In genomic region chr1:155784343-155785205, GRCm38 (mm10) we compare ENCODE assay signal across 9 mouse cellular contexts. TPM values are rescaled to one million over a fixed set of nuclear protein-coding genes. Genes with fewer than 3 reads are reported as not detected.
A peak's percentile ranks its signal among the peaks of the same experiment; 100 is the strongest.
DNase-seq lines count a peak whose midpoint lies in the region; ATAC-seq and TF ChIP-seq lines count a peak whose summit lies in the region.
"Had no signal": no experiment of that assay in that cellular context is flagged by ENCODE, and none has a peak within 500 bp of the region (broad histone marks: within the 10 kb centered on the region; RNA-seq: fewer than 3 reads in every experiment).

No protein-coding gene starts in this region.

- TF ChIP-seq POLR2A in small intestine, adult 2 months (IDR thresholded peaks at IDR 0.05; ENCODE audit: low read depth, low read length): no peak

- H3K27me3 ChIP-seq in midbrain, embryonic 14.5 days (ENCODE audit: control insufficient read depth, insufficient read depth, low read length): peaks cover 14% of the 10 kb centered on the region; the same call in 1 of the 2 replicates
- H3K27me3 ChIP-seq in small intestine, adult 2 months (ENCODE audit: control insufficient read depth, insufficient read depth, low read length): no peaks in the 10 kb centered on the region
- H3K27me3 ChIP-seq: limb, embryonic 12.5 days had no signal

- H3K9ac ChIP-seq in midbrain, embryonic 14.5 days (replicated peaks; ENCODE audit: low read length): no peak overlapping the region; the same call in 1 of the 2 replicates
- H3K9ac ChIP-seq: limb, embryonic 12.5 days had no signal

- H3K36me3 ChIP-seq in midbrain, embryonic 14.5 days (ENCODE audit: control insufficient read depth, insufficient read depth, low read length): peaks cover 42% of the 10 kb centered on the region
- H3K36me3 ChIP-seq in small intestine, adult 2 months (ENCODE audit: control insufficient read depth, insufficient read depth, low read length): peaks cover 37% of the 10 kb centered on the region

- no peak for ATAC-seq in midbrain, embryonic 14.5 days (ENCODE audit: low FRiP score, low TSS enrichment)

- peak; percentile 91 for DNase-seq in heart, adult 11 months
- no peak for DNase-seq in heart, postnatal 25 days (ENCODE audit: low spot score)
- DNase-seq in cerebellum, adult 18-20 months: peak; percentile 64 to 66
- DNase-seq in gastrocnemius, adult 2 months: peak; percentile 69
- DNase-seq in hindlimb bud, embryonic 11.5 days (ENCODE audit: extremely low spot score, low read depth, low spot score): peak; percentile 33
- DNase-seq in left cerebral cortex, postnatal 4 days: peak; percentile 73
- peak; percentile 81 for DNase-seq in midbrain, embryonic 14.5 days

- intact Hi-C loops in heart, postnatal 25 days (cut with DNase I): loop anchor here (1.0 kb wide), 1 partner anchor 208 kb away; no protein-coding TSS in a partner anchor
- intact Hi-C loops in gastrocnemius, adult 2 months (cut with DNase I): loop anchor here (1.0 kb wide), 1 partner anchor 209 kb away; no protein-coding TSS in a partner anchor
- intact Hi-C loops in left cerebral cortex, postnatal 4 days (cut with DNase I): loop anchor here (2.0 kb wide), 1 partner anchor 210 kb away; no protein-coding TSS in a partner anchor

- 35% methylated on average over 19 of the region's 19 CpGs for WGBS in midbrain, embryonic 14.5 days
- 54% methylated on average over 19 of the region's 19 CpGs for WGBS in small intestine, adult 2 months

- H3K27ac ChIP-seq in gastrocnemius, adult 2 months: no peak overlapping the region
- H3K27ac ChIP-seq in midbrain, embryonic 14.5 days (replicated peaks; ENCODE audit: low read depth, low read length): no peak overlapping the region
- H3K27ac ChIP-seq in small intestine, adult 2 months (ENCODE audit: insufficient read depth, low read depth, low read length): no peak overlapping the region
- H3K27ac ChIP-seq: limb, embryonic 12.5 days had no signal

- H3K9me3 ChIP-seq in midbrain, embryonic 14.5 days (ENCODE audit: control insufficient read depth, low read length): no peaks in the 10 kb centered on the region
- H3K9me3 ChIP-seq: limb, embryonic 12.5 days had no signal

- no peak overlapping the region for H3K4me2 ChIP-seq in midbrain, embryonic 14.5 days (ENCODE audit: low read length)
- H3K4me2 ChIP-seq: limb, embryonic 12.5 days had no signal

- H3K4me3 ChIP-seq in gastrocnemius, adult 2 months: no peak overlapping the region
- H3K4me3 ChIP-seq in midbrain, embryonic 14.5 days (replicated peaks; ENCODE audit: low read depth, low read length): no peak overlapping the region
- H3K4me3 ChIP-seq in small intestine, adult 2 months (ENCODE audit: low read depth, low read length): no peak overlapping the region
- H3K4me3 ChIP-seq: limb, embryonic 12.5 days had no signal

- TF ChIP-seq CTCF in gastrocnemius, adult 2 months (IDR thresholded peaks at IDR 0.05): peak; percentile 69
- peak; percentile 74 for TF ChIP-seq CTCF in small intestine, adult 2 months (IDR thresholded peaks at IDR 0.05; ENCODE audit: extremely low read depth, insufficient read length, insufficient replicate concordance, low read depth, low read length)

- no peaks in the 10 kb centered on the region for H3K4me1 ChIP-seq in midbrain, embryonic 14.5 days (ENCODE audit: control insufficient read depth, insufficient read depth, low read length)
- no peaks in the 10 kb centered on the region for H3K4me1 ChIP-seq in small intestine, adult 2 months (ENCODE audit: control insufficient read depth, insufficient read depth, insufficient read length, low read length)

RNA-seq across cellular contexts. Expression of gene Qsox1, which starts 28.1 kb away (rescaled TPM):
- total RNA-seq in heart, postnatal 25 days (2021): 10 to 100 TPM; 35.3 to 41.5 TPM
- 10 to 100 TPM; 21.7 to 22.0 TPM for total RNA-seq in gastrocnemius, adult 2 months (2021)
- 10 to 100 TPM; 34.2 to 35.0 TPM for total RNA-seq in left cerebral cortex, postnatal 4 days (2021)
- 7.6 and 11.5 TPM in 2 replicates for polyA plus RNA-seq in midbrain, embryonic 14.5 days (2014; fragmentation: Nextera tagmentation; extraction: Ambion mirVana)
- 77.8 and 120 TPM in 2 replicates for polyA plus RNA-seq in small intestine, adult 2 months (2012; rRNA removed)

RNA-seq across cellular contexts. Expression of gene Lhx4, which starts 33.1 kb away (rescaled TPM):
- not detected for total RNA-seq in heart, postnatal 25 days (2021)
- total RNA-seq in gastrocnemius, adult 2 months (2021): not detected
- under 1 TPM in 1 of 2 experiments, not detected in 1; 0.14 TPM for total RNA-seq in left cerebral cortex, postnatal 4 days (2021)
- polyA plus RNA-seq in midbrain, embryonic 14.5 days (2014; fragmentation: Nextera tagmentation; extraction: Ambion mirVana): 1.8 and 3.5 TPM in 2 replicates
- not detected in 2 replicates for polyA plus RNA-seq in small intestine, adult 2 months (2012; rRNA removed)
- polyA plus RNA-seq: limb, embryonic 12.5 days had no signal
